Mouse (Mus musculus): ENCODE measurements around the gene Ccdc82. TPM values are rescaled to one million over a fixed set of nuclear protein-coding genes. Genes with fewer than 3 reads are reported as not detected.

Gene Ccdc82
- polyA plus RNA-seq, 2 experiments, result 10.0 to 11.1 TPM

- H3K27ac ChIP-seq, result no peak within 1 kb of the TSS
- ATAC-seq (ENCODE audit: insufficient read depth) (peak; percentile 60), DNase-seq (ENCODE audit: low read depth in 3 of 3, low spot score in 3 of 3) (peak; percentile 9 to 19 (median 14))
- H3K36me3 ChIP-seq (replicated peaks; ENCODE audit: control insufficient read depth, insufficient read depth, low read depth), result no peaks in the 10 kb centered on the region
- H3K27me3 ChIP-seq (ENCODE audit: control insufficient read depth, insufficient read depth, low read length), result no peaks in the 10 kb centered on the region
- H3K4me2 ChIP-seq (ENCODE audit: low read depth), result peak within 1 kb of the TSS; percentile 76
- H3K4me1 ChIP-seq (replicated peaks; ENCODE audit: control insufficient read depth in 2 of 2, insufficient read depth in 2 of 2, low read length in 1 of 2), result peaks cover 0 to 11% of the 10 kb centered on the region in 2 experiments; a peak in 3 of 4 replicates
- no peaks in the 10 kb centered on the region for H3K9me3 ChIP-seq (ENCODE audit: control insufficient read depth, low read length)
- peak within 1 kb of the TSS; percentile 64 to 70 for H3K4me3 ChIP-seq (ENCODE audit: insufficient read depth in 1 of 2, low read depth in 2 of 2, low read length in 2 of 2)
- peak; percentile 34 for TF ChIP-seq CTCF (IDR thresholded peaks at IDR 0.05; ENCODE audit: low read depth)
- TF ChIP-seq EP300 (IDR thresholded peaks at IDR 0.05; ENCODE audit: low read depth), result no peak
- 0% methylated on average over 23 of the region's 23 CpGs for WGBS (ENCODE audit: insufficient replicate concordance)
- H3K9ac ChIP-seq (replicated peaks), result peak within 1 kb of the TSS; percentile 73
Observed at GRCm38 (mm10) chr9:13297668-13298512, 51.1 kb downstream of the Ccdc82 start, which contains the start of gene Maml2. Gene Maml2 (plus strand): TSS chr9:13297957.

GRCm38 (mm10) chr9:13298513-13298878 is 51.7 kb downstream of the Ccdc82 start:
- ATAC-seq (ENCODE audit: insufficient read depth) (no peak), DNase-seq (ENCODE audit: low read depth in 3 of 3, low spot score in 3 of 3) (peak in 1 of 3 experiments; percentile 7)
- H3K4me1 ChIP-seq (replicated peaks; ENCODE audit: control insufficient read depth in 2 of 2, insufficient read depth in 2 of 2, low read length in 1 of 2), result peaks cover 0 to 11% of the 10 kb centered on the region in 2 experiments; a peak in 3 of 4 replicates
- TF ChIP-seq EP300 (IDR thresholded peaks at IDR 0.05; ENCODE audit: low read depth) (no peak), CTCF (IDR thresholded peaks at IDR 0.05; ENCODE audit: low read depth) (no peak)
- H3K27me3 ChIP-seq (ENCODE audit: control insufficient read depth, insufficient read depth, low read length), result no peaks in the 10 kb centered on the region
- WGBS (ENCODE audit: insufficient replicate concordance), result 6% methylated on average over 9 of the region's 9 CpGs
- H3K9ac ChIP-seq (replicated peaks), result no peak overlapping the region; the same call in 1 of the 2 replicates
- H3K4me2 ChIP-seq (ENCODE audit: low read depth), result peak overlapping the region; percentile 76
- no peak overlapping the region for H3K27ac ChIP-seq
- no peaks in the 10 kb centered on the region for H3K36me3 ChIP-seq (replicated peaks; ENCODE audit: control insufficient read depth, insufficient read depth, low read depth)
- peak overlapping the region; percentile 64 to 70; a peak in 3 of 4 replicates for H3K4me3 ChIP-seq (ENCODE audit: insufficient read depth in 1 of 2, low read depth in 2 of 2, low read length in 2 of 2)
- H3K9me3 ChIP-seq (ENCODE audit: control insufficient read depth, low read length), result no peaks in the 10 kb centered on the region

- no peaks in the 10 kb centered on the region for H3K36me3 ChIP-seq (replicated peaks; ENCODE audit: control insufficient read depth, insufficient read depth, low read depth)
- no peak for DNase-seq (ENCODE audit: low read depth in 3 of 3, low spot score in 3 of 3)
- H3K4me3 ChIP-seq (ENCODE audit: insufficient read depth in 1 of 2, low read depth in 2 of 2, low read length in 2 of 2), result no peak overlapping the region
- no peak overlapping the region for H3K27ac ChIP-seq
- no peak overlapping the region for H3K9ac ChIP-seq (replicated peaks)
- no peak for TF ChIP-seq CTCF (IDR thresholded peaks at IDR 0.05; ENCODE audit: low read depth)
- 79% methylated on average over 6 of the region's 6 CpGs for WGBS (ENCODE audit: insufficient replicate concordance)
- no peak overlapping the region for H3K4me2 ChIP-seq (ENCODE audit: low read depth)
- ATAC-seq (ENCODE audit: insufficient read depth), result no peak
- no peaks in the 10 kb centered on the region for H3K9me3 ChIP-seq (ENCODE audit: control insufficient read depth, low read length)
- H3K4me1 ChIP-seq (replicated peaks; ENCODE audit: control insufficient read depth in 2 of 2, insufficient read depth in 2 of 2, low read length in 1 of 2), result peaks cover 0 to 11% of the 10 kb centered on the region in 2 experiments; a peak in 3 of 4 replicates
- H3K27me3 ChIP-seq (ENCODE audit: control insufficient read depth, insufficient read depth, low read length), result no peaks in the 10 kb centered on the region
Observed at GRCm38 (mm10) chr9:13299190-13299589, 52.4 kb downstream of the Ccdc82 start.

GRCm38 (mm10) chr9:13300041-13300441 is 53.3 kb downstream of the Ccdc82 start:
- Histone ChIP-seq H3K27me3 (ENCODE audit: control insufficient read depth, insufficient read depth, low read length) (no peaks in the 10 kb centered on the region), H3K9ac (replicated peaks) (no peak overlapping the region), H3K36me3 (replicated peaks; ENCODE audit: control insufficient read depth, insufficient read depth, low read depth) (no peaks in the 10 kb centered on the region), H3K9me3 (ENCODE audit: control insufficient read depth, low read length) (no peaks in the 10 kb centered on the region), H3K4me2 (ENCODE audit: low read depth) (no peak overlapping the region; the same call in 1 of the 2 replicates), H3K27ac (no peak overlapping the region), H3K4me3 (ENCODE audit: insufficient read depth in 1 of 2, low read depth in 2 of 2, low read length in 2 of 2) (no peak overlapping the region), H3K4me1 (replicated peaks; ENCODE audit: control insufficient read depth in 2 of 2, insufficient read depth in 2 of 2, low read length in 1 of 2) (peaks cover 0 to 11% of the 10 kb centered on the region in 2 experiments; a peak in 3 of 4 replicates)
- WGBS (ENCODE audit: insufficient replicate concordance), result 65% methylated on average over 3 of the region's 3 CpGs
- DNase-seq (ENCODE audit: low read depth in 3 of 3, low spot score in 3 of 3) (no peak), ATAC-seq (ENCODE audit: insufficient read depth) (no peak)
- TF ChIP-seq CTCF (IDR thresholded peaks at IDR 0.05; ENCODE audit: low read depth) (no peak), EP300 (IDR thresholded peaks at IDR 0.05; ENCODE audit: low read depth) (no peak)
